Mouse (Mus musculus) embryo, embryonic 11.5 days (tissue): ENCODE data around the gene Celf3.
A peak's percentile ranks its signal among the peaks of the same experiment; 100 is the strongest.

Source experiments
- DNase-seq: peaks from one replicate; pipeline ENCODE4 v3.0.0-alpha.2; 2012; ENCODE audit warnings: low read depth, low spot score

Gene Celf3

DNA sequence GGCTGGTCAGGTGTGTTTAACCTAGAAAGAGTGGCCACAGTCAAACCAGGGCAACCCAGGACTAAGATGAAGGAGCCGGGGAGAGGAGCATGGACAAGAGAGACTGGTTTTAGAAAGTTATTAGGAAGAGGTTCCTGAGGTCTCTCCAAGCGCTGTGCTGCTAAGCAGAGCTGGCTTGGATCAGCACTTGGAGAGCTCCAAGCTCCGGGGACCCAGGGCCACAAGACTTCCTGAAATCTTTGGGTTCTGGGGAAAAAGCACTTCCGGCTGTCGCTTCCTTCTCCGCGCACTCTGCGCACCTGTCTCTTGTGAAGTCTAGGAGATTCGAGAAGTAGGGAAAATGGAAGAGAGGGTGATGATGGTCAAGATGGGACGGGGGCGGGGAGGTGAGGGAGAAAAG is 1.5 kb downstream of the Celf3 start:
- DNase-seq: no peak

DNA sequence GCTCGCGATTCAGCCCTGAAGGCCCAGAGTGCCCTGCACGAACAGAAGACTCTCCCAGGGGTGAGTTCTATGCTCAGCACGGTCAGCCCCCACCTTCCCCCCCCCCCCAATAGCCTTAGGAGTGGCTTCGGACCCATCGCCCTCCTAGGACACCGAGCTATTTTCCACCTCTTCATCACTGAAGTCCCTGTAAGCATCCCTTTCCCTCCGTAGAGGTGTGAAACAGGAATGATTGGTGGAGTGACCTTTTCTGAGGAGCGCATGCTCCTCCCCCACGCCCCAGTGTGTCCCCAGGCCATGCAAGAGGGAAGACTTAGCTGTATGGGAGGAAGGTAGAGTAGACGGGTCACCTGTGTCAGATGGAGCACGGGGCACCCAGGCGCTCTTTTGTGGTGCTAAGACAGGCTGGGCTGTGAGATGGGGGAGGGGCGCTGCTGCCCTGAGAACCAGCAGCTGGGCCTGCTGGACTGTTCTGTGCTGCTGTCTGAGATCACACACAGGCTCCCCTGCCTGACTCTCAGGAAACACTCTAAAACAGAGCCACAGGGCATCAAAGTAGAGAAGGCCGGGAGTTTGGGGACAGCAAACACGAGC is 2.3 kb downstream of the Celf3 start, which contains the start of gene Riiad1:
TSS of gene Riiad1 (minus strand) at position 51 of the 594 bp plus-strand sequence.
- DNase-seq: no peak

DNA sequence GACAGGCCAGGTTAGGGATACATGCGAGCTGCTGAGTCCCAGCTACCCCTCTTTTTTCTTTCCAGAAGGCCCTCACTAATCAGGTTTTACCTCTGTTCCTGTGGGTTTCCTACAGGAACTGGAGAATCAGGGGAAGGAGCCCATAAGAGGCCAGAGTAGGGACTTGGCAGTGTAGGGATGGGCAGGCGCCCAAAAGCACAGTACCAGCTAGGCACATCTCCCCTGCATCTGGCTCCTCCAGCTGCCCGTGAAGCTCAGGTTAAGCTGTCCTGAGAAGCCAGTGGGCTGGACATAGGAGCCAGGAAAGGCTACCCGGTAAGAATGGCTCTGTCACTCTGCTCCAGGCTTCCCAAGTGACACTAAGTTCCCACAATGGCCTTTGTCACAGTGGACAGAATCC is 3.3 kb downstream of the Celf3 start:
- no peak for DNase-seq

DNA sequence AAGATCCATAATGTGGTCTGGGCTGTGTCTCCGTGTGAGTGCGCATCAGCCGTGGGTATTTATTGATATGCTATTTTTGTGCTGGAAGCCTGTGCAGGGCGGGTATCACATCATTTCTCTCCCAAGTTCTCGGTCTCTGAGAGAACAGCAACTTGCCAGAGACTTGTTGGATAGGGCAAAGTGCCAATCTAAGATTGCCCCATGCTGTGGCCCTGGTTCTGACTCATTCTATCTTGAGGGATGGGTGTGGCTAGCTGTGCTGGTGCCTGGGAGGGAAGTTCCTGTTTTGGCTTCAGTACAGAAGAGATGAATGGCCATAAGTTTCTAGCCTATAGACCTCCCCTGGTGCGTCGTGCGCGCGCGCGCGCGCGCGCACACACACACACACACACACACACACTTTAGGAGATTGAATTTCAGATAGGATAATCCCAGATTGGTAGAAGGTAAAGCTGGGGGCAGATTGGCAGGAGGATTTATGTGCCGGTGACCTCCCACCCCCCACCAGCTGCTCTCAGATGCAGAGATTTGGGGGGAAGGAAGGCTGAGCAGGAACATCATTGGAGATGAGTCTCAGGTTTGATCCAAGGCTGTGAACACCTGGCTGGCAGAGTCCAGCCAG is 4.8 kb downstream of the Celf3 start:
- no peak for DNase-seq

DNA sequence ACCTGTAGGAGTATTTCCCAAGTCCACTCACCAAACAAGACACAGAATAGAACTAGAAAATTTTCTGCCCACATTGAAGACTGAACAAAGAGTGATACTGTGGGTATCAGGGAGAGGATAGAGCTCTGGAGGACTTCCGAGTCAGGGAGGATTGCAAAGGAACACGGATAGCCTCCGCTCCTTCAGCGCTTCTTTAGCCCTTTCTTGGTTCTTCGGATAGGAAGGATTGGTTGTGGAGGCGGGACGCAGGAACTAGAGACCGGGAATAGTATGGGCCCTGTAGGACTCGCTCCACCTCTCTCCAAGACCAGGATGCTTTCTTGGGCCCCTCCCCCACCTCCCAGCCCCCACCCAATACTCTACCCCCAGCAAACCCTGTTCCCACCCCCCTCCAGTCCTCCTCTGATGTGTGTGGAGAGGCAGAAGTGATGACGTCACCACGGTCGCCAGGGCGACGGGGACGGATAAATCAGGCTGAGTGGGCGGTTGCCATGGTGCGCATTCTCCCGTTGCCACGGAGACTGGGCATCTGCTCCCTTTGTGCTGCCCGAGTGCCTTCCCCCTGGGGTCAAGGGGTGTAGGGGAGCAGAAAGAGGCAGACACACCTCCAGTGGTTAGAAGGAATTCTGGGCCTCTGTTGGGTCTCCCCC is 5.8 kb downstream of the Celf3 start:
- DNase-seq: peak; percentile 68

DNA sequence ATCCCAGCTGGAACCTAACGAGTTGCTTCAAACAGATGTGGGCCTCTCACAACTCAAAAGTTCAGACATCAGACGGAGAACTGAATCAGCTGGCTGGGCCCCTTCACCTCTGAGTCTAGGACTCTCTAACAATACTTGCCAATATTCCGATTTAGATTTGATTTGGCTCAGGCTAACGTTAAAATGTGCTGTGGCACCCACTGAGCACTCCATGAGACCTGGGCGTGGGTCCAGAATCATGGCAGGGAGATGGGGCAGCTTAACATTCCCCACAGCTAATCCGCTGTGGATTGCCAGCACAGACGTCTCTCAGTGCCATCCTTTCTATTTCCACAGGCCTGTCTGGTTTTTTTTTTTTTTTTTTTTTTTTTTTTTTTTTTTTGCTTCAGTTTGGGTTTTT is 7.8 kb downstream of the Celf3 start:
- DNase-seq: no peak

DNA sequence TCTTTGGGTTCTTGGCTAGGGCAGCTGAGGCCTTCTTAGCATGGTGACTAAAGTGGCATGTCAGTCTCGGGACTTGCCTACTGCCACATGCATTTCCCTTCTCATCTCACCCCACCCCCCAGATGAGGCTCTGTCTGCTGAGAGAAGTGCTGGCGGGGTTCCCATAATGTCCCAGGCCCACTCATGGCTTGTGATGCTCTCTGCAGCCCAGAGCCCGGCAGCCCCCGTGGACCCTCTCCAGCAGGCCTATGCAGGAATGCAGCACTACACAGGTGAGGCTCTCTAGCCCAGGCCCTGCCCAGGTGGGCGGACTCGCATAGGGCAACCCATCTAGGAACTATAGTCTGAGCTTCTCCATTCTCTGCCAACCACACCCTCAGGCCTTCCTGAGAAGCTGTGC is 9.5 kb downstream of the Celf3 start:
- no peak for DNase-seq

DNA sequence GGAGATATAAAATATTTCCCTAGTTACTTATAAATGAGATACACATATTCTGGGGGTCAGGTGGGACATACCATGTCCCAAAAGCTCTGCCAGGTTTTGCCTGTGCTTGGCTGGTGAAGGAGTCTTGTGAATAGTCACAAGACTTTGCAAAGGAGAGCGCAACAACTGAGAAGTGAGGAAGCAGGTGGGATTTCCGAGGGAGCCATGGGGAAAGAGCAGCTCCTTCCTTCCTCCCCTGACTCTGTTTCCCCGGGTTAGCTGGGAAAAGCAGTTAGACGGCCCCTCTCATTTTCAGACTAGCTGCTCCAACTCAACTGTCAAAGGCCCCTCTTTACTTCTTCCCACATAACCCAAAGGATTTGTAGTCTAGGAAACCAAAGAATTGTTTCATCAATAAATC is 19.1 kb downstream of the Celf3 start:
- DNase-seq: no peak

DNA sequence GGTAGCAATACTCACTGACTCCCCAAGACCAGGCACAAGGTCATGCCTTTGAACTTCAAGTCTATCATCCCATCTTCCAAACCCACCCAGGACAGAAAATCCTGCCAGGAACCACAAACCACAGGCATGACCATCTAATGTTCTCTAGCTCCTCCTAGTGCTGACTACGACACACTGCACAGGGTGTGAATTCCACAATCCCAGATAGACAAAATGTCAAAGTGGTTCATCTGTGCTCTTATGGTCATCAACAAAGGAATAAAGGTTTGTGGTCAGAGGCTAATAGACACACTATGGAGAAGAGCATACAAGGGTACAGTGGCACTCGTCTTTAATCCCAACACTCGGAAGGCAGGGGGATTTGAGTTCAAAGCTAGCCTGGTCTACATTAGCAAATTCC is 24.1 kb downstream of the Celf3 start:
- DNase-seq: no peak

DNA sequence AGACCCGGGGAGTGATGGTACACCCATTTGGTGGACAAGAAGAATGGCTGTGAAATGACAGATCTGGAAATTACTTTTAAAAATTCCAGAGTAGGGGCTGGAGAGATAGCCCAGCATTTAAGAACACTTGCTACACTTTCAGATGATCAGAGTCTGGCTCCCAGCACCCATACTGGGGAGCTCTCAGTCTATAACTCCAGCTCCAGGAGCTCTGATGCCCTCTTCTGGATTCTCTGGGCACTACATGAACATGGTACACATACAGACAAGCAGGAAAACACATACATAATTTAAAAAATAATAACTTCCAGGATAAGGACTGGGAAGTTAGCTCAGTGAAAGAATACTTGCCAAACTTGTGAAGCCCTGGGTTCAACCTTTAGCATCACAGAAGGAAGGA is 28.6 kb downstream of the Celf3 start:
- DNase-seq: no peak

DNA sequence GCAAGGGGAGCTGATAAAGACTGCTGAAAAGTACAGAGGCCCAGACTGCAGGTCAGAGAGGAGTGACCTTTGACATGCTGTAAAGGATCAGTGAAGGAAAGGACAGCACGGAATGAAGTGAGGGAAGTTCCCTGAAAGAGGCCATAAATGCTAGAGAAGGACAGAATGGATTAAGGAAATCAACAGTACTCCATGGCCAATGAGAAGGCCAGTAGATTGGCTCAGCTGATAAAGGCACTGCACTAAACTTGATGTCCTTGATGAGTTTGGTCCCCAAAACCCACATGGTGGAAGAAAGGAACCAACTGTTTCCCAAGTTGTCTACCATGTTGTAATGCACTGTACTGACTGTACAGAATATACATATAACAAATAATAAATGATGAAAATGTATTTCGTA is 48.6 kb downstream of the Celf3 start:
- DNase-seq: no peak

DNA sequence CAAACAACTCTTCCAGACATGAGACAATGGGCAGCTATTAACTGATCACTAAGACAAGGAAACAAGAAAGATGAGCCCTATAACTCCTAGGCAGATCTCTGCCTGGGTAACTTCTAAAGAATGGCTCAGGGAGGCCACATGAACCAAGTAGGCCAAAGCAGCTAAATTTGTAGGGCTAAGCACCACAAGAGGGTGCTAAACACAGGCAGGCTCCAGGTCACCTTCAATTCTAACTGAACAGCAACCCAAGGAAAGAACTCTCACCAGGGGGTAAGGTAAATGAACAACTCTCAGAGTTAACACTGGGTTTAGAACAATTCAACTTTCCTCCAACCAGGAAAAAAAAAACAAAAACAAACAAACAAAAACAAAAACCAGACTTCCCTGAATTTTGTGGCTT is 55.9 kb downstream of the Celf3 start:
- no peak for DNase-seq

DNA sequence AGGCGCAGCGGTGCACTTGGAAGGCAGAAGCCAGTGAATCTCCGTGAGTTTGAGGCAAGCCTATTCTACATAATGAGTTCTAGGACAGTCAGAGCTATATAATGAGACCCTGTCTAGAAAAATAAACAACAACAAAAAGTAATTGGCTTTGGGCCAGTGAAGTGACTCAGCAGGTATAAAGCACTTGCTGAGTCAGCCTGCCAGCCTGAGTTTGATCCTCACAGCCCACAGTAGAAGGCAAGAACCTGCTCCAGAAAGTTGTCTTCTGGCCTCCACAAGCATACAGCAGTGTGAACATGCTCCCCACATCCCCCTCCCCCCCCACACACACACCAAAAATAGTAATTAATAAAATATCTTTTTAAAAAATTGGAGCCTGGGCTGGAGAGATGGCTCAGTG is 59.1 kb downstream of the Celf3 start:
- DNase-seq: no peak
